Mouse (Mus musculus) ES-E14 (cell line): ENCODE measurements around the gene Kctd15. TPM values are rescaled to one million over a fixed set of nuclear protein-coding genes. Genes with fewer than 3 reads are reported as not detected.

Source experiments
- DNase-seq: peaks from one replicate; pipeline ENCODE4 v3.0.0-alpha.2; 2013; ENCODE audit warnings: low read depth, low spot score
- H3K27ac ChIP-seq: 2 replicates; pipeline ENCODE4 v1.5.1; 2012; ENCODE audit warnings: low read depth, mild to moderate bottlenecking, low read length, moderate library complexity, mixed read lengths; ENCODE audit not compliant: poor library complexity, insufficient read depth, severe bottlenecking
- H3K36me3 ChIP-seq: 2 replicates; pipeline ENCODE4 v1.6.1; 2012; ENCODE audit warnings: mild to moderate bottlenecking, low read length, moderate library complexity, mixed read lengths; ENCODE audit not compliant: control insufficient read depth, poor library complexity, insufficient read depth, severe bottlenecking
- H3K4me1 ChIP-seq, 2 experiments: fragments of 150-350 bp in 1 of 2; sonication (generic) in 1 of 2; 2 replicates each; pipeline ENCODE4 v1.6.1; 2012; ENCODE audit warnings: low read length in 2 of 2, mild to moderate bottlenecking in 1 of 2, mixed read lengths in 1 of 2; ENCODE audit not compliant: control insufficient read depth in 2 of 2, insufficient read depth in 2 of 2, poor library complexity in 1 of 2
- H3K4me3 ChIP-seq, 2 experiments: fragments of 150-350 bp in 1 of 2; sonication (generic) in 1 of 2; 2 replicates each; pipeline ENCODE4 v1.5.1; 2012; ENCODE audit warnings: low read length in 2 of 2, low read depth in 1 of 2, mild to moderate bottlenecking in 1 of 2, mixed read lengths in 1 of 2; ENCODE audit not compliant: insufficient read depth in 1 of 2, poor library complexity in 1 of 2, severe bottlenecking in 1 of 2
- H3K9ac ChIP-seq: 2 replicates; pipeline ENCODE4 v1.6.1; 2012; ENCODE audit warnings: low read depth, mild to moderate bottlenecking, low read length, mixed read lengths; ENCODE audit not compliant: poor library complexity, insufficient read depth, severe bottlenecking
- H3K9me3 ChIP-seq: fragments of 150-350 bp; sonication (generic); 2 replicates; pipeline ENCODE4 v1.6.1; 2012; ENCODE audit warnings: low read depth, mild to moderate bottlenecking, low read length; ENCODE audit not compliant: control insufficient read depth, insufficient read depth
- CHD2 ChIP-seq: IDR thresholded peaks from 2 replicates; pipeline ENCODE4 v1.6.1; 2014; ENCODE audit warnings: mild to moderate bottlenecking, low read depth, low read length, inconsistent platforms
- HCFC1 ChIP-seq: IDR thresholded peaks from 2 replicates; pipeline ENCODE4 v1.6.1; 2012; ENCODE audit warnings: low read length, inconsistent platforms, borderline replicate concordance; ENCODE audit not compliant: insufficient read depth
- MAFK ChIP-seq: IDR thresholded peaks from 2 replicates; pipeline ENCODE4 v1.6.1; 2014; ENCODE audit warnings: mild to moderate bottlenecking, low read depth, low read length, inconsistent platforms; ENCODE audit not compliant: insufficient read depth
- ZC3H11A ChIP-seq: IDR thresholded peaks from 2 replicates; pipeline ENCODE4 v1.6.1; 2012; ENCODE audit warnings: low read depth, mild to moderate bottlenecking, inconsistent platforms, low read length, borderline replicate concordance
- ZNF384 ChIP-seq: IDR thresholded peaks from 2 replicates; pipeline ENCODE4 v1.6.1; 2012; ENCODE audit warnings: low read depth, low read length, inconsistent platforms
- in situ Hi-C, 2 experiments: fragments of 600-800 bp; cut with MboI; formaldehyde crosslinking; loops; one replicate each; pipeline ENCODE4 v1.15.1; 2025; ENCODE audit warnings: low sequenced_read_pairs in 2 of 2, inconsistent platforms in 1 of 2; ENCODE audit not compliant: unreplicated experiment in 2 of 2
- total RNA-seq: library from RNA; depleted of rRNA; stranded (reverse); fragments of 300-350 nt; gene quantifications from 2 replicates; pipeline ENCODE4 v1.2.3, GENCODE M21; 2012; rRNA removed

Gene Kctd15
- total RNA-seq, 1 experiment = 15.9 TPM

DNA sequence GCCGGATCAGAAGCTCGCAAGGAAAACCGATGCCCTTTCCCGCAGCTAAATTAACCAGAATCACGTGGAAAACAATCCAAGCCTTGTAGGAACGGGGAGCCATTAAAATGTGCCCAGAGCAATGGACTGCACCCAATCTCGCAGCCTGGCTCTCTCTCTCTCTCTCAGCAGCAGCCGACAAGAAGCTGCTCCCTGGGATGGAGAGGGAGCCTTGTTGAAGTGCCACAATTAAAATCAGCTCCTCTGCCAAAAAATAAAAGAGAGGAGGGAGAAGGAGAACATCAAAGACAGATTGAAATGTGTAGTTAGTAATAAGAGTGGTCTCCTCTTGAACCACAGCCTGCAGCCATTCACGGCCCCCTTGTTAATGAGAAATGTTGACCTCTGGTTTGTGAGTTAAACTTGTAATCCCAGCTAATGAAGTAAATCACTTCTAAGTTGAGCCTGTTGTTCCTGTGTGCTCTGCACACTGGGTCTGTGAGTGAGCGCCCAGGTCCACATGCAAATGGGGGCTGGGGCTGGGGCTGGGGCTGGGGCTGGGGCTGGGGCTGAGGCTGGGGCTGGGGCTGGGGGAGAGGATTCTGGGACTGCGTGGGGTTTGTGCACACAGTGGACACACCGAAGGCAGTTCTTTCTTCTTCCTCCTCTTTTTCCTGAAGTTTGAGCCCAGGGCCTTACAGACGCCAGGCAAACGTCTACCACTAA, 59.8 kb downstream of the Kctd15 start:
- Histone ChIP-seq H3K9me3 (no peaks in the 10 kb centered on the region), H3K4me1 (peaks cover 0 to 24% of the 10 kb centered on the region in 2 experiments; a peak in 2 of 4 replicates), H3K9ac (no peak overlapping the region), H3K4me3 (no peak overlapping the region), H3K36me3 (no peaks in the 10 kb centered on the region), H3K27ac (no peak overlapping the region)
- no peak for DNase-seq
- TF ChIP-seq ZNF384 (no peak), ZC3H11A (no peak), HCFC1 (no peak), MAFK (no peak), CHD2 (no peak)
- in situ Hi-C loops = no loop called here

DNA sequence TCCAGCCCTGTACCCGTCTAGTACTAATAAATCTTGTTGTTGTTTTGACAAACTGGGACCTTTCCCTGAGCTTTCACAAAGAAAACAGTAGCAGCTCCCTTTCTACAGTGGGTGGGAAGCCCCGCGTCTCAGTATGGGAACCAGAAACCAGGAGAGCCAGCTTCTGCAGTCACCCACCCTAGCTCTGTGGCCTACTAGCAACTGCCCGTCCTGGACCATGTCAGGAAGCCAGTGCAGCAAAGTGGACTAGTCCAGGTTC, 61.3 kb downstream of the Kctd15 start:
- Histone ChIP-seq H3K4me3 (no peak overlapping the region), H3K27ac (no peak overlapping the region), H3K9ac (no peak overlapping the region), H3K36me3 (no peaks in the 10 kb centered on the region), H3K4me1 (peaks cover 0 to 27% of the 10 kb centered on the region in 2 experiments; a peak in 2 of 4 replicates), H3K9me3 (no peaks in the 10 kb centered on the region)
- in situ Hi-C loops = no loop called here
- no peak for TF ChIP-seq CHD2
- TF ChIP-seq ZC3H11A = no peak
- no peak for TF ChIP-seq HCFC1
- no peak for TF ChIP-seq MAFK
- no peak for TF ChIP-seq ZNF384
- no peak for DNase-seq

DNA sequence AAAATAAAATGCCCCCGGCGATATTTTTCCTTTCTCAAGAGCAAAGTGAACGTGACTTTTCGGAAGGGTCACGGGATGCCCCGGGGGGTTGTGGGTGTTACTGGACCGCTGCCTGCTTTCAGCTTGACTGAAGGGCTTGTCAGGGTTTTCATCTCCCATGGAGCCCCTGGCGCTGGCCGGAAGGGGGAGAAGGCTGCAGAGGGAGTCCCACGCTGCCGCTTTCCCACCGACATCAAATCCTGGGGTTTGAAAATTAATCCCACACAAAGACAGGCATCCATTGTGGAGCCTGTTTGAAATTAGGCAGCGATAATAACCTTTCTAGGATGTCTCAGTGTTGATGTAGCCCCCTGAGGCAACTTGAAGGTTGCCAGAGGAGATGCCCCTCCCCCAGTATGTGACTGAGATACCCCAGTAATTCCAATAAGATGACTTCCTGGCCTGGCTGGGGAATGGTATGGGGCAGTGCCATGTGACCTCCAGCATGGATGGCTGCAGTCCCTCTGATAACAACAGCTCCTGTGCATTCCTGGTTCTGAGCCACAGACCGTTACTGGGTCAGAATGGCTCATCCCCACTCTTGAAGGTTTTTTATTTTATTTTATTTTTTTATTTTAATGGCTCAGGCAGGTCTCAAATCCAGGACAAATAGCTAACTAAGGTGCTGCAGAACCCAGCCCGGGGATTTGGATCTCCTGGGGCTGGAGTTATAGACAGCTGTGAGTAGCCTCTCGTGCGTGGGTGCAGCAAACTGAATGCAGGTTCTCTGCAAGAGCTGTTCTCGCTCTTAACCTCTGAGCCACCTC, 61.8 kb downstream of the Kctd15 start:
- no peak for DNase-seq
- Histone ChIP-seq H3K4me3 (no peak overlapping the region), H3K9ac (peak overlapping the region; percentile 32; the same call in 1 of the 2 replicates), H3K4me1 (peaks cover 0 to 27% of the 10 kb centered on the region in 2 experiments; a peak in 2 of 4 replicates), H3K27ac (no peak overlapping the region; the same call in 1 of the 2 replicates), H3K36me3 (no peaks in the 10 kb centered on the region), H3K9me3 (no peaks in the 10 kb centered on the region)
- in situ Hi-C loops = no loop called here
- no peak for TF ChIP-seq MAFK
- TF ChIP-seq HCFC1 = no peak
- TF ChIP-seq ZC3H11A = no peak
- no peak for TF ChIP-seq CHD2
- no peak for TF ChIP-seq ZNF384

DNA sequence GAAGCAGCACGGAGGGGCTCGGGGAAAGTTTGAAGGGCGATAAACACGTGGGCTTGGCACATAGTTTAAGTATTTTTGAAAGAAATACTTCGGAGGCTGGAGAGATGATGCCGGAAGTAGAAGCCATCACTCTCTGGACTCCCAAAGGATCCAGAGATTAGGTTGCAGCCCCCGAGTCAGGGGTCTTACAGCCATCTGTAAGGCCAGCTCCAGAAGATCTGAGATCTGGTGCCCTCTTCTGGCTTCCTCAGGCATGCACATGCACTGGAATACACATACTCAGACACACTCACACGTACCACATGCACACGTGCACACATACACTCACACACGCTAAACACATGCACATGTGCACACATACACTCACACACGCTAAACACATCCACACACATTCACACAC, 65.8 kb downstream of the Kctd15 start:
- in situ Hi-C loops = no loop called here
- no peaks in the 10 kb centered on the region for H3K9me3 ChIP-seq

More for the DNA sequence above, 65.8 kb downstream of the Kctd15 start:
- Histone ChIP-seq H3K36me3 (no peaks in the 10 kb centered on the region), H3K27ac (no peak overlapping the region), H3K9ac (no peak overlapping the region), H3K4me1 (peaks cover 0 to 12% of the 10 kb centered on the region in 2 experiments; a peak in 2 of 4 replicates), H3K4me3 (no peak overlapping the region)
- no peak for DNase-seq
- TF ChIP-seq CHD2 (no peak), ZC3H11A (no peak), ZNF384 (no peak), MAFK (no peak), HCFC1 (no peak)

Other genes with a start within 250 kb of the Kctd15 start
- 2.7 and 3.5 TPM in 2 replicates for gene Chst8, start 156.0 kb upstream of the Kctd15 start, total RNA-seq